Comparison of ENCODE assay signal across 20 mouse cellular contexts in the genomic region with DNA sequence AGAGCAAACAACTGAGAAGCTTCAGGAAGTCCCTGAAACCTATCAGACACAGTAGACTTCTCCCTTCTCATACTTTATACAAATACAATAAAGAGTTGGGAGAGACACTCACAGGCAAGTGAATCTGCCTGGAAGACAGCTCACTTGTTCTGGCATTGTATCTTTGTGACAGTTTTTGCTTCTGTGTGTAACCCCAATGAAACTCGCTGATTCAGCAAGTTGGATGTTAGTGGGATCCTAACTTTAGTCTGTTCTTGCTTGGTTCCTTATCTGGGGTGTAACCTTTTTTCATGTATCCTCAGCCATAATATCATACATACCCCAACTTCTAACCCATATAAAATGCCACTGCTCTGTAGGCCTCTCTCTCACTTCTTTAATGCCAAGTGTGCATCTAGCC.
DNase-seq lines count a peak whose midpoint lies in the region; ATAC-seq and TF ChIP-seq lines count a peak whose summit lies in the region.
"Had no signal": no experiment of that assay in that cellular context is flagged by ENCODE, and none has a peak within 500 bp of the region (broad histone marks: within the 10 kb centered on the region; RNA-seq: fewer than 3 reads in every experiment).

No protein-coding gene starts in this region.

- H3K4me2 ChIP-seq in CH12.LX (ENCODE audit: insufficient read depth, low read depth, poor library complexity, severe bottlenecking) = no peak overlapping the region
- H3K4me2 ChIP-seq in stomach, postnatal 0 days (replicated peaks; ENCODE audit: low read depth) = no peak overlapping the region

- no peak for TF ChIP-seq EP300 in CH12.LX (IDR thresholded peaks at IDR 0.05; ENCODE audit: low read length)
- no peak for TF ChIP-seq EP300 in stomach, postnatal 0 days (optimal IDR thresholded peaks at IDR 0.05)

- no peaks in the 10 kb centered on the region for H3K4me1 ChIP-seq in CH12.LX (ENCODE audit: control insufficient read depth in 1 of 2, insufficient read depth in 2 of 2)
- no peaks in the 10 kb centered on the region for H3K4me1 ChIP-seq in ES-E14 (ENCODE audit: control insufficient read depth in 2 of 2, insufficient read depth in 2 of 2, low read length in 2 of 2, poor library complexity in 1 of 2)
- H3K4me1 ChIP-seq in stomach, postnatal 0 days (replicated peaks; ENCODE audit: control insufficient read depth, insufficient read depth) = no peaks in the 10 kb centered on the region

- H3K9ac ChIP-seq in CH12.LX (ENCODE audit: insufficient read depth, low read depth) (no peak overlapping the region), ES-E14 (ENCODE audit: insufficient read depth, low read depth, low read length, poor library complexity, severe bottlenecking) (no peak overlapping the region)
- H3K9ac ChIP-seq in stomach, postnatal 0 days (ENCODE audit: low read length) = no peak overlapping the region

- H3K27ac ChIP-seq in CH12.LX (ENCODE audit: insufficient read depth, low read depth) (no peak overlapping the region), ES-E14 (ENCODE audit: insufficient read depth, low read depth, low read length, poor library complexity, severe bottlenecking) (no peak overlapping the region)
- H3K27ac ChIP-seq in stomach, postnatal 0 days (replicated peaks) = no peak overlapping the region

- H3K79me2 ChIP-seq in CH12.LX (replicated peaks; ENCODE audit: control insufficient read depth, extremely low read depth, insufficient read depth, poor library complexity, severe bottlenecking) = no peaks in the 10 kb centered on the region

- WGBS in stomach, postnatal 0 days = 81% methylated on average over 1 of the region's 1 CpGs

- no peak for TF ChIP-seq CTCF in CH12.LX (conservative IDR thresholded peaks at IDR 0.05 in 1 of 2, IDR thresholded peaks at IDR 0.05 in 1 of 2; ENCODE audit: low read depth in 2 of 2, low read length in 2 of 2)
- TF ChIP-seq CTCF in stomach, postnatal 0 days (IDR thresholded peaks at IDR 0.05; ENCODE audit: low read depth) = no peak

- H3K9me3 ChIP-seq in CH12.LX (replicated peaks; ENCODE audit: low read length) = peaks cover 3% of the 10 kb centered on the region
- no peaks in the 10 kb centered on the region for H3K9me3 ChIP-seq in ES-E14 (ENCODE audit: control insufficient read depth, insufficient read depth, low read depth, low read length)
- H3K9me3 ChIP-seq in stomach, postnatal 0 days (ENCODE audit: control insufficient read depth, low read length) = no peaks in the 10 kb centered on the region

- H3K36me3 ChIP-seq in CH12.LX (replicated peaks in 1 of 2; ENCODE audit: control insufficient read depth in 1 of 2, insufficient read depth in 1 of 2, low read length in 1 of 2) (no peaks in the 10 kb centered on the region), ES-E14 (ENCODE audit: control insufficient read depth, insufficient read depth, low read length, poor library complexity, severe bottlenecking) (no peaks in the 10 kb centered on the region)
- no peaks in the 10 kb centered on the region for H3K36me3 ChIP-seq in stomach, postnatal 0 days (ENCODE audit: control insufficient read depth, insufficient read depth, low read length)
- H3K36me3 ChIP-seq: G1E had no signal

- ATAC-seq in stomach, postnatal 0 days (ENCODE audit: low FRiP score, low TSS enrichment) = no peak
- ATAC-seq: activated CD4-positive, CD25-positive, alpha-beta regulatory T cell, adult 4 months; CD4-positive, CD25-positive, alpha-beta regulatory T cell, adult 4 months; Patski had no signal

- no peak for DNase-seq in CH12.LX (ENCODE audit: extremely low read depth)
- no peak for DNase-seq in ES-E14 (ENCODE audit: low read depth, low spot score)
- DNase-seq in stomach, postnatal 0 days (ENCODE audit: low spot score) = no peak
- DNase-seq in thymus, postnatal 36 days = no peak
- DNase-seq: adrenal gland, adult 2 months; adrenal gland, adult 8-10 months; adrenal gland, postnatal 10 days; adrenal gland, postnatal 14 days; adrenal gland, postnatal 25 days; adrenal gland, postnatal 36 days; B cell, adult 2 months; cerebellum, adult 11 months; cerebellum, adult 11-12 months; cerebellum, adult 18-20 months; cerebellum, adult 2 months; cerebellum, adult 8-10 months had no signal

- dilution Hi-C loops in CH12.LX (cut with MboI; ENCODE audit: extremely low pct_ligation_motif_present, extremely low pct_unique_long_range_greater_than_20kb, low sequenced_read_pairs) = no loop called here

- TF ChIP-seq RAD21 in CH12.LX (IDR thresholded peaks at IDR 0.05; ENCODE audit: low read depth, low read length) = no peak

- in situ Hi-C loops in CH12.LX (cut with MboI; ENCODE audit: low pct_ligation_motif_present, low pct_unique_long_range_greater_than_20kb, low sequenced_read_pairs) (no loop called here), ES-E14 (cut with MboI; ENCODE audit: low sequenced_read_pairs in 2 of 2, unreplicated experiment in 2 of 2) (no loop called here)

- H3K4me3 ChIP-seq in CH12.LX (replicated peaks in 1 of 3; ENCODE audit: low read depth in 2 of 3, low read length in 2 of 3, poor library complexity in 1 of 3) = no peak overlapping the region
- no peak overlapping the region for H3K4me3 ChIP-seq in ES-E14 (ENCODE audit: insufficient read depth in 1 of 2, low read depth in 1 of 2, low read length in 2 of 2, poor library complexity in 1 of 2, severe bottlenecking in 1 of 2)
- no peak overlapping the region for H3K4me3 ChIP-seq in stomach, postnatal 0 days (ENCODE audit: low read depth, low read length)

- H3K27me3 ChIP-seq in CH12.LX (replicated peaks) = no peaks in the 10 kb centered on the region
- no peaks in the 10 kb centered on the region for H3K27me3 ChIP-seq in stomach, postnatal 0 days (ENCODE audit: control insufficient read depth, insufficient read depth, low read length)

- no peak for TF ChIP-seq POLR2A in CH12.LX (IDR thresholded peaks at IDR 0.05; ENCODE audit: low read depth, low read length)

TF ChIP-seq in CH12.LX, 34 proteins besides CTCF, POLR2A, EP300 and RAD21:
- TF ChIP-seq MAFK (IDR thresholded peaks at IDR 0.05; ENCODE audit: insufficient replicate concordance, low read length) = peak; percentile 88
- TF ChIP-seq NRF1 (IDR thresholded peaks at IDR 0.05; ENCODE audit: low read depth, low read length) = no peak

TF ChIP-seq in ES-E14, 5 proteins besides CTCF, POLR2A, EP300 and RAD21:
- TF ChIP-seq MAFK (IDR thresholded peaks at IDR 0.05; ENCODE audit: insufficient read depth, low read depth, low read length) (peak; percentile 86), CHD2 (IDR thresholded peaks at IDR 0.05; ENCODE audit: low read depth, low read length) (no peak)
